Mouse (Mus musculus) kidney, postnatal 36 days (tissue): ENCODE data around the gene Iqgap2.
A peak's percentile ranks its signal among the peaks of the same experiment; 100 is the strongest.

Experiments used
- DNase-seq, 2 experiments: peaks; one replicate each; pipeline ENCODE4 v3.0.0; 2021 to 2022; ENCODE audit warnings: mixed read lengths in 2 of 2

Iqgap2 gene

DNA sequence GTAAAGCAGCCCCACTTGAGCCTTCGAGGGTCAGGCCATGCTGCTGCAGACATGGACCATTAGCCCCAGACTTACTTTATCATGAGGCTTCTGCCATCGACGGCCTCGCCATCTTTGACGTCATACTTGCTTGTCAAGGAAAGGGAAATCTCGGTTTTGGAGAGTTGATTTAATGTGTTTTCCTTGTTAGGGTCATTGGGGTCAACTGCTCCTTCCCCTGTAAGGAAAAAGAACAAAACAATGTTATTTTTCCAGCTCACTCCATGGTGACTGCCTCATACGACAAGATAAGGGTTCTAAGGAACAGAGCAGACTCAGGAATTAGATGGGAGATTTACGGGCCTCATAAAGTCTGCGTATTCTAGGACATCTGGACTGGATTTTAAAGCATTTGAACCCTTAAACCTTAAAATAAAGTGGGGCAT lies 245.0 kb downstream of the Iqgap2 start:
- peak; percentile 64 to 84 for DNase-seq

GRCm38 (mm10) chr13:95643740-95644139 lies 248.0 kb downstream of the Iqgap2 start:
- DNase-seq, result no peak

GRCm38 (mm10) chr13:95641061-95641986 lies 250.4 kb downstream of the Iqgap2 start:
- no peak for DNase-seq

GRCm38 (mm10) chr13:95640408-95640807 lies 251.3 kb downstream of the Iqgap2 start:
- no peak for DNase-seq

GRCm38 (mm10) chr13:95639336-95640116 lies 252.2 kb downstream of the Iqgap2 start:
- peak; percentile 49 to 55 for DNase-seq

DNA sequence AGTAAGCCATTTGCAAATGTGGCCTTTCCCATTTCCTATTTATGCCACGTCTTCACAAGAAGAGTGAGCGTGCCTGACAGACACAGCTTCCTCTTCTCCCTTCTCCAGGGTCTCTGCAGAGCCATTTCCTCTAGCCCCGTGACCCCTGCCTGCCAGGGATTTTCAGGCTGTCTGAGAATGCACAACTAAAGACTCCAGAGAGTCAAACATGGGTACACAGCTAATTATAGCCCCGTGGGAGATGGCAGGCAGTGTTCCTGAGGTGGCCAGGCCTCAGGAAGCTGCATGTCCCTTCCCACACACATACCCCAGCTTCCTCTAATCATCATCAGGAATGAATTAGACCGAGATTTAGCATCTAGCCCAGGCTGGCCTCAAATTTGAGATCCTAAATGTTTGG lies 252.8 kb downstream of the Iqgap2 start:
- peak; percentile 53 to 71 for DNase-seq

GRCm38 (mm10) chr13:95637737-95638136 lies 254.0 kb downstream of the Iqgap2 start:
- no peak for DNase-seq

GRCm38 (mm10) chr13:95635301-95635700 lies 256.4 kb downstream of the Iqgap2 start:
- no peak for DNase-seq

GRCm38 (mm10) chr13:95634451-95634850 lies 257.3 kb downstream of the Iqgap2 start:
- DNase-seq, result no peak

- no peak for DNase-seq
Observed at GRCm38 (mm10) chr13:95633384-95633783, 258.3 kb downstream of the Iqgap2 start.

GRCm38 (mm10) chr13:95632144-95632543 lies 259.6 kb downstream of the Iqgap2 start:
- no peak for DNase-seq

DNA sequence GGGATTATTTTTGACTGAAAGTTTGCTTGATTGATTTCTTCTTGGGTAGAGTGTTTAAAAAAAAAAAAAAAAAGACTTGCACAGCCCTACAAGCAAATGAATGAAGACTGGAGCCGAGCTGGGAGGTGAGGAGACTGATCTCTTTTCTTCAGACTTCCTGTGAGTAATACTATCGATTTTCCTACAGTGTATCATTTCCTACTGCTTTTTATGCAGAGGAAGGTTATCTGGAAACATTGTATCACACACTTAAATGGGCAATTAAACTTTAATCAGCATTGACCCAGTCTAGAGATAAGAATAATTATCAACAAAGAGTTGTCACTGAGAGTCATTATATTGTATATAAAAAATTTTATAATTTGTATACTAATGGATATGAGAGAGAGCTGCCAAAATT lies 261.0 kb downstream of the Iqgap2 start:
- DNase-seq, result no peak

GRCm38 (mm10) chr13:95629751-95630150 lies 262.0 kb downstream of the Iqgap2 start:
- DNase-seq, result no peak

DNA sequence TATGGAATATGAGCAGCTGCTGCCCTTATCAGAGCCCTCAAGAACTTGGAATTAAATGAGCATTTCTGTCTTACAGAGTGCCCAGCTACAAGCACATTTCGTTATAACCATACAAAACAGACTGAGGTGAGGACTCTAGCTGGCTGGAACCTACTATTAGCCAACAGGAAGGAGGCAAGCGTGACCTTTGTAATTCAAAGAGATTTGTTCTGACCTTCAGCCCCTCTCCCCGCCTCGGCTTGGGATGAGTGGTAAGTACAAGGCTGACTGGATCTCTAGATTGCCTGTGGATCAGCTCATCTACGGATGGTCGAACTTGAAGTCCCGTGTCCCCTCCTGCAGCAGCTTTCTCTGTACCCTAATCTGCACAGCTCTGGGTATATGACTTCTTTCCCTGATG lies 265.0 kb downstream of the Iqgap2 start:
- no peak for DNase-seq

DNA sequence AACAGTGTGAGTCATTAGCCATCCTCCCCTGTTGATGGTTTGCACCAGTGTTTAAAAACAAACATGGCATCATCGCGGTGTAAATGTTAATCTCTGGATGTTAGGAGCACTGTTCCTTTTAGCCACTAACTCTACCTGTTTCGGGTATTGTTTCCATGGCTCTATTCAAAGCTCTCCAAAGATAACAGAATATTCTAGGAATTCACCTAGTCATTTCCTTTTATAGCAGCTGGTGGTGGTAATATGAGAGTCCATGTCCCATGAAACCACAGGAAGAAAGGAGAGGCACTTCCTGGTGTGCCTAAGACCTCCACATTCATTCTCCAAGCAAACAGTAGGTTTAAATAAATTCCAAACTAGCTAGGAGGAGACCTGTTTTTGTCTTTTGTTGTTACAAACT lies 268.7 kb downstream of the Iqgap2 start:
- no peak for DNase-seq

- DNase-seq, result no peak
Observed at GRCm38 (mm10) chr13:95621563-95621962, 270.2 kb downstream of the Iqgap2 start.

- no peak for DNase-seq
Observed at GRCm38 (mm10) chr13:95618859-95619258, 272.9 kb downstream of the Iqgap2 start.

- DNase-seq, result peak; percentile 83 to 88
Observed at GRCm38 (mm10) chr13:95618309-95618712, 273.4 kb downstream of the Iqgap2 start, which contains the start of gene F2r. Gene F2r (minus strand): TSS chr13:95618487.

GRCm38 (mm10) chr13:95617671-95618171 lies 274.0 kb downstream of the Iqgap2 start:
- DNase-seq, result no peak

DNA sequence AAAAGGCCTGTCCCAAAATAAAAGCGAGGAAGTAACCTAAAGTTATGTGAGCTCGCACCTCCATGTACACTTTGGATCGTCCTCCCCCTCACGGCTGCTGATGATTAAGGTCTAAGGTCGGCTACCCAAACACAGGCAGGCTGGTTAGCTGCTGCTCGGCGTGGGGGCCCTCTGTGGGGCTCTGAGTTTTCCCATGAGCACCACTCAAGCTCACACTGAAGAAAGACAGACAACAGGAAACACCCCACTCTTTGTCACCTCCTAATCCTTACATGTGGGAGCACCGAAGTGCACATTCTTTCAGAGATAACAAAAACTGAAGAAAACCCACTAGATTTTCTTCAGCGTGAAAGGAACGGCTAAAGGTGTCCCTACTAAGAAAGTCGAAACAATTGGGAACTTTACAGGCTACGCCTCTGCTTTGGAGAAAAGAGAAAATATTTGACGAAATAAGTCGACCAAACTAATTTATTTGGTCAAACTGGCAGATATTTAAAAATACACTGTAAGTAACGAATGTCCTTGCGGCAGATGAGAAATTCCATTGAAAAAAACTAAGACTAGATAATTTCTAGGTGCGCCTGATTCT lies 274.5 kb downstream of the Iqgap2 start:
- DNase-seq, result no peak

- no peak for DNase-seq
Observed at GRCm38 (mm10) chr13:95616512-95616911, 275.2 kb downstream of the Iqgap2 start.

DNA sequence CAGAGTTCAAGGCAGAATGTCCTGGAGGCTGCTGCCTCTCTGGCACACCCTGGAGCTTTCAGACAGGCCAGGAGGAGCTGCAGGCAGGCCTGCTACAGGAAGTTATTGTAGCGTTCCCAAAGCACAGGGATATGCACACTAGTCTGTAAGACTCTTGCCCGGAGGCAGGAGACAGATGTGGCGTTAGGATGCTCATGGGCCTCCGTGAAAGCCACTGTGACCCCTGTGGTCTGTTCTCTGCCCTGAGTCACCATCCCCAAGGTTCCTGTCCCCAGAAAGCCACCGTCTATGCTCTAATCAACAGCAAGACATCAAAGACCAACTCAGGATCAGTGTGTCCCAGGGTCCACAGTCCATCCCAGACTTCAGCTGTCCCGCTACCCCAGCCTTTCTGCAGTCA lies 277.0 kb downstream of the Iqgap2 start:
- DNase-seq, result peak in 1 of 2 experiments; percentile 19

- no peak for DNase-seq
Observed at GRCm38 (mm10) chr13:95612243-95612642, 279.5 kb downstream of the Iqgap2 start.
